Mouse (Mus musculus) olfactory bulb, adult 2 months (tissue): ENCODE results near the gene Tmf1.

ENCODE experiments used
- CTCF ChIP-seq: fragments of 200-500 bp; IDR thresholded peaks from 2 replicates; pipeline ENCODE4 v1.5.1; 2012; ENCODE audit warnings: low read depth, mild to moderate bottlenecking, low read length, moderate library complexity; ENCODE audit not compliant: insufficient read depth
- POLR2A ChIP-seq: fragments of 200-500 bp; IDR thresholded peaks from 2 replicates; pipeline ENCODE4 v1.6.1; 2012; ENCODE audit warnings: mild to moderate bottlenecking, low read depth, low read length, moderate library complexity; ENCODE audit not compliant: insufficient read depth

DNA sequence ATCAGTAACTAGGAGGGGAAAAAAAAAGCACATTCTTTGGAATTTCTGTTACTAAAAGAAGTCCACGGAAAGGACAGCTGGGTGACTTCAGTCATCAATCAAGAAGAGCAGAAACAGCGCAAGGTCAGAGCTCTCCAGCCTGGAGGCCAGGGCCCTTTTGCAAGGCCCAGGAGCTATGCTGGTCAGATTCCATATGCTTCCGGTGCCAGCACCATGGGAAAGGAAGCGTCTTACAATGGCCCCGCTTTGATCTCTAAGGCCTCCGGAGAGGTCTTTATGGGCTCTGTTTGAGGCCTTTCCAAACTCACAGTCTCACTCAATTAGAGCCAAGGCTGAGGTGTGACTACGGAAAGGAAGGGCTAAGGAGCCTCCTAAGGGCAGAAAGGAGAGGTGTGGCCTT is 34.6 kb downstream of the Tmf1 start:
- TF ChIP-seq CTCF (no peak), POLR2A (no peak)
